Mouse (Mus musculus): Measurements from ENCODE around the gene Jph4. TPM values are rescaled to one million over a fixed set of nuclear protein-coding genes. Genes with fewer than 3 reads are reported as not detected.
A peak's percentile ranks its signal among the peaks of the same experiment; 100 is the strongest.

The Jph4 gene
- polyA plus RNA-seq, 1 experiment from 2014 or later, result 37.4 TPM

DNA sequence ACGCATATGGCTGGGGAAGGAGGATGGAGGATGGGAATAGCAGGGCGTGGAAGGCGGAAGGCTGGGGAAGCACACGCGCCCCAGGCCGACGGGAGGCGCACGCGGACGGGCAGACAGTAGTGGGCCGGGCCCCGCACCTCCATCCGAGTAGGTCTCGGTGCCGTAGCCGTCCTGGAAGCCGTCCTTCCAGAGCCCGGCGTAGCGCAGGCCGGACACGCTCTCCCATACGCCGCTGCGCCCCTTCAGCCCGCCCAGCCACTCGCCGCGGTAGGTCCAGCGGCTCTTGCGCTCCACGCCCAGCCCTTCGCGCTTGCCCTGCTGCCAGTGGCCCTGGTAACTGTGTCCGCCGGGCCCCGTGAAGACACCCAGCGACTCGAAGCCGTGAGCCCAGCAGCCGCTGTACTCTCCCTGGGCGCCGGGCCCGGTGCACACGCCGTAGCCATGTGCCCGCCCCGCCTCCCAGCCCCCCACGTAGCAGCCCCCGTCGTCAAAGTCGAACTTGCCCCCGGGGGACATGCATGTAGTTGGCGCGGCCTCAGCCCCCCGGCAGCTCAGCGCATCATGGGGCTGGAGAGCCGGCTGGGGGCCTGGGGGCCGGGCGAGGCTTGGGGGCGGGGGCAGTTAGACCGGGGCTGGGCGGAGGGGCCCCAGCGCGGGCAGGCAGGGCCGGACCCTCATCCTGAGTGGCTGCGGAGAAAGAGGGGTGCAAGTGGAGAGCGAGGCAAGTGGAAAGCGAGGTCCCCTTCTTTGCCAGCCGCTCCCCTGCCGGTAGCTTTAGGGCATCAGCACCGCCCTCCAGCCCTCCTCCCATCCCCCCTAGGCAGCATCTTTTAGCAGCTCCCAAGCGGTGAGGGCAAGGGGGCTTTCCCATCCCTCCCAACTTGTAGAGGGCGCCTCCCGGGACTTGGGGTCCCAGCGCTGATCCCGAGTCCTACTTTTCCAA, 1.7 kb downstream of the Jph4 start:
- Histone ChIP-seq H3K4me2 (replicated peaks) (peak overlapping the region; percentile 82), H3K27ac (replicated peaks) (peak overlapping the region; percentile 97), H3K27me3 (0 out of 2 replicates have a peak, but pooled peaks cover 9% of the 10 kb centered on the region), H3K36me3 (peaks cover 8% of the 10 kb centered on the region; the same call in 1 of the 2 replicates), H3K9ac (replicated peaks) (peak overlapping the region; percentile 75), H3K9me3 (no peaks in the 10 kb centered on the region), H3K4me1 (peaks cover 57% of the 10 kb centered on the region), H3K4me3 (peak overlapping the region; percentile 70)
- peak; percentile 51 for ATAC-seq (replicated peaks)
- WGBS, result under 1% methylated on average over 77 of the region's 78 CpGs

DNA sequence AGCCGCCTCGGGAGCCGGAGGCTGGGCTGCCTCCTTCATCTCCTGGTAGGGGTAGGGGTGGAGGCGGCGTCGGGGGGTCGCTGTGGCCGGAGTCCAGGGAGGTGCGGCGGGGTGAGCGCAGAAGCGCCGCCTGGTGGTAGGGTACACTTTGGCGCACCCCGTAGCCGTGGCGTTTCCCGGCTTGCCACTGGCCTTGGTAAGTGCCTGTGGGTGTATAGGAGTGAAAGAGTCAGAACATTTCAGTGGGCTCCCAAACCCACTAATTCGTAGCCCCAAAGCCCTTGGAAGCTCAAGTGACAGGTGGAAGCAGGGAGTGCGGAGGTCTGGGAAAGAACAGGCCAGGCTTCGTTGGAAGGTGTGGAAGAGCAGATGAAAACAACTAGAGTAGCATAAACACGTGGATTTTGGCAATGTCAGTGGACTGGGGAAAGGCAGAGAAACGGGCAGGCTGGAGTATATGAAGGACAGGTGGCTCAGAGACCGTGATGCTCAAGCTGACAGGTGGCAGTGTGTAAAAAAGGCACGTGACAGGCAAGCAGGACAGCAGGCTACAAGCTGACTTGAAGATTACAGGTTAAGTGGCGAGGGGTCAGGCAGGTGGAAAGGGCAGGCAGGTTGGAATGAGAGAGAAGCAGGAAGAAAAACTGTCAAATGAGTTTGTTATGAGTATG, 2.6 kb downstream of the Jph4 start:
- Histone ChIP-seq H3K27ac (replicated peaks) (peak overlapping the region; percentile 97), H3K36me3 (peaks cover 8% of the 10 kb centered on the region; the same call in 1 of the 2 replicates), H3K27me3 (0 out of 2 replicates have a peak, but pooled peaks cover 9% of the 10 kb centered on the region), H3K9me3 (no peaks in the 10 kb centered on the region), H3K4me3 (peak overlapping the region; percentile 70), H3K9ac (replicated peaks) (peak overlapping the region; percentile 75), H3K4me1 (peaks cover 66% of the 10 kb centered on the region), H3K4me2 (replicated peaks) (peak overlapping the region; percentile 82)
- WGBS, result 12% methylated on average over 26 of the region's 26 CpGs
- ATAC-seq (replicated peaks), result no peak

GRCm38 (mm10) chr14:55113351-55113974, 3.3 kb downstream of the Jph4 start:
- peaks cover 73% of the 10 kb centered on the region for H3K4me1 ChIP-seq
- H3K27ac ChIP-seq (replicated peaks), result 0 out of 2 replicates have a peak overlapping the region, but pooled peaks have one; percentile 97
- H3K27me3 ChIP-seq, result 0 out of 2 replicates have a peak, but pooled peaks cover 9% of the 10 kb centered on the region
- ATAC-seq (replicated peaks), result no peak
- whole genome bisulfite sequencing, result 72% methylated on average over 51 of the region's 51 CpGs
- peaks cover 8% of the 10 kb centered on the region; the same call in 1 of the 2 replicates for H3K36me3 ChIP-seq
- peak overlapping the region; percentile 70 for H3K4me3 ChIP-seq
- H3K9me3 ChIP-seq, result no peaks in the 10 kb centered on the region
- peak overlapping the region; percentile 82 for H3K4me2 ChIP-seq (replicated peaks)
- H3K9ac ChIP-seq (replicated peaks), result peak overlapping the region; percentile 75; the same call in 1 of the 2 replicates

DNA sequence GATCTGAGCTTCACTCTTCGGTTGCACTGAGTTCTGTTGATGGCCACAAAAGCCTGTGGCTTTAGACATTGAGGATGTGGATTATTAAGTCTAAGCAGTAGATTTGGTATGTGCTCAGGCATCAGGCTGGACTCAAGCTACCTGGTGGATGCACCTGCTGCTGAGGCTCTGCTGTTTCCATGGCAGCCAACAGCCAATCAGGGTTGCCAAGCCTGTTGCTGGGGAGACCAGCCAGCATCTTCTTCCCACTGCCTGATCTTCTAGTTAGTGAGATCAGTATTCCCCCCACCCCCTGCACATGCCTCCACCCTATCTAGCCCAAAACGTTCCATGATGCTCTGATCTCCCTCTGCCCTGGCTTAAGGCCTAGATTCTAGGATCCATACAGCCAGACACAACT, 5.0 kb downstream of the Jph4 start:
- Histone ChIP-seq H3K4me2 (replicated peaks) (no peak overlapping the region; the same call in 1 of the 2 replicates), H3K4me3 (no peak overlapping the region), H3K4me1 (peaks cover 81% of the 10 kb centered on the region), H3K9ac (replicated peaks) (no peak overlapping the region), H3K36me3 (peaks cover 8% of the 10 kb centered on the region; the same call in 1 of the 2 replicates), H3K9me3 (no peaks in the 10 kb centered on the region), H3K27ac (replicated peaks) (no peak overlapping the region), H3K27me3 (0 out of 2 replicates have a peak, but pooled peaks cover 9% of the 10 kb centered on the region)
- WGBS, result 75% methylated on average over 2 of the region's 2 CpGs
- no peak for ATAC-seq (replicated peaks)

- H3K4me2 ChIP-seq (replicated peaks), result no peak overlapping the region
- H3K4me1 ChIP-seq, result peaks cover 90% of the 10 kb centered on the region
- H3K4me3 ChIP-seq, result no peak overlapping the region
- no peaks in the 10 kb centered on the region for H3K9me3 ChIP-seq
- 0 out of 2 replicates have a peak, but pooled peaks cover 9% of the 10 kb centered on the region for H3K27me3 ChIP-seq
- peak overlapping the region; percentile 92 for H3K27ac ChIP-seq (replicated peaks)
- 41% methylated on average over 9 of the region's 9 CpGs for WGBS
- H3K36me3 ChIP-seq, result peaks cover 8% of the 10 kb centered on the region; the same call in 1 of the 2 replicates
- H3K9ac ChIP-seq (replicated peaks), result no peak overlapping the region
- ATAC-seq (replicated peaks), result no peak
Measured at GRCm38 (mm10) chr14:55110076-55110475, 6.7 kb downstream of the Jph4 start.

DNA sequence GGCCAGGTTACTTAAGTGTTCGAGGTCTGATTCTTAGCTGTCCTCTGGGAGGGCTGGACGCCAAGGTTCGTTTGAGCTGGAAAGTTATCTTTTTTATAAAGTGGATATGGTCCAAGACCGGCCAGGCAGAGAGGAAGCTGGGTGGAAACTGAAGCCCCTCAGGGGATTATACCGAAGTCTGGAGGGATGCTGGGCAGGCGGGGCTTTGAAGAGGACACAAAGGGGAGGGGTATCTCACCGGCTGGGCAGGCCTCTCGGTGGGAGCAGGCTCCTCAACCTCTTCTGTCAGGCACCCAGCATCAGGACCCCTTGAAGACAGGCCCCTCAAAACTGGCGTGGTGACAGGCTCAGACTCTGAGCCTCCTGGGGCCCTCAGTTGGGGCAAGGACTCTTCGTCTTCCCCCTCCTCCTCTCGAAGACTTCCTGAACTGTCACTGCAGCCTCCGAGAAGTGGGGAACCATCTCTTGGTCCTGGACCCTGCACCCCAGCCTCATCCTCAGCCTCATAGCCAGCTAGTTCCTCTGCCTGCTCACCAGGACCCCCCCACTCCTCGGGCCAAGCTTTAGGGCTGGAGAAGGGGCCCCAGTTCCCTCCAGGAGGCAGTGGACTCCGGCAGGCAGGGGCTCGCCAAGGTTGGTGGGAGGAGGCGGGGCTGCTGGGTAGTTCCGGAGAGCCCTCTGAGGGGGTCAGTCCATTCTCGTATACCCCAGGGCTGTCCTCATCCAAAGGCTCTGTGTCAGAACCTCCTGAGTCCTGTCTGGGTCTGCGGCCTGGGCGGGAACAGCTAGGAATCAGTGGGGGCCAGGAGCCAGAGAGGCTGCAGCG, 7.5 kb downstream of the Jph4 start:
- Histone ChIP-seq H3K9me3 (no peaks in the 10 kb centered on the region), H3K4me2 (replicated peaks) (peak overlapping the region; percentile 34), H3K4me3 (no peak overlapping the region), H3K27me3 (0 out of 2 replicates have a peak, but pooled peaks cover 9% of the 10 kb centered on the region), H3K27ac (replicated peaks) (peak overlapping the region; percentile 92), H3K9ac (replicated peaks) (peak overlapping the region; percentile 37), H3K36me3 (peaks cover 8% of the 10 kb centered on the region; the same call in 1 of the 2 replicates), H3K4me1 (peaks cover 89% of the 10 kb centered on the region)
- 10% methylated on average over 20 of the region's 21 CpGs for WGBS
- no peak for ATAC-seq (replicated peaks)

- H3K4me3 ChIP-seq, result peak overlapping the region; percentile 7; the same call in 1 of the 2 replicates
- 30% methylated on average over 9 of the region's 9 CpGs for WGBS
- H3K4me1 ChIP-seq, result peaks cover 80% of the 10 kb centered on the region
- H3K9me3 ChIP-seq, result no peaks in the 10 kb centered on the region
- H3K9ac ChIP-seq (replicated peaks), result peak overlapping the region; percentile 19; the same call in 1 of the 2 replicates
- H3K27ac ChIP-seq (replicated peaks), result peak overlapping the region; percentile 92
- H3K27me3 ChIP-seq, result 0 out of 2 replicates have a peak, but pooled peaks cover 1% of the 10 kb centered on the region
- peak overlapping the region; percentile 34 for H3K4me2 ChIP-seq (replicated peaks)
- ATAC-seq (replicated peaks), result peak; percentile 89
- H3K36me3 ChIP-seq, result peaks cover 3% of the 10 kb centered on the region; the same call in 1 of the 2 replicates
Measured at GRCm38 (mm10) chr14:55108202-55108870, 8.4 kb downstream of the Jph4 start.

DNA sequence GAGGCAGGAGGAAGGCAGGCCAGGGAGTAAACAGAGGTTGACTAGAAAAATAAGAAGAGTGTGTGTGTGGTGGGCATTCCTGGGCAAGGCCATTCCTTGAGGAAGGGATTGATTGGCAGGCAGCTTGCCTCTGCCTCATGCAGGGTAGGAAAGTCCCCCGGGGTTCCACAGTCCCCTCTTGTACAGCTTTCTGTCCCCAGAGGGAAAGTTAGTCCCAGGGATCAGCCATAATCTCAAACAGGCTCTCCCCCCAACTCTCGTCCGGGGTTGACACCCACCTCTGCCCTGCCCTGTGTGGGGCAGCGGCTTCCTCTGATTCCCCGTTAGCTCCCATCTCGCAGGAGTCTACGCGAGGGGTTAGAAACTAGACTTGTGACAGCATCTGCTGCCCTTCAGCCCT, 9.7 kb downstream of the Jph4 start:
- Histone ChIP-seq H3K27me3 (no peaks in the 10 kb centered on the region), H3K4me3 (no peak overlapping the region), H3K27ac (replicated peaks) (peak overlapping the region; percentile 92), H3K4me1 (peaks cover 68% of the 10 kb centered on the region), H3K36me3 (no peaks in the 10 kb centered on the region), H3K4me2 (replicated peaks) (no peak overlapping the region), H3K9me3 (no peaks in the 10 kb centered on the region), H3K9ac (replicated peaks) (no peak overlapping the region)
- ATAC-seq (replicated peaks), result no peak
- WGBS, result 67% methylated on average over 8 of the region's 8 CpGs

GRCm38 (mm10) chr14:55105836-55106809, 10.6 kb downstream of the Jph4 start, which contains the start of gene Ap1g2:
TSS of gene Ap1g2 (minus strand) at chr14:55106593.
- under 1% methylated on average over 39 of the region's 39 CpGs for WGBS
- Histone ChIP-seq H3K4me2 (replicated peaks) (peak within 1 kb of the TSS; percentile 97), H3K4me1 (peaks cover 61% of the 10 kb centered on the region), H3K36me3 (no peaks in the 10 kb centered on the region), H3K4me3 (peak within 1 kb of the TSS; percentile 46), H3K9ac (replicated peaks) (peak within 1 kb of the TSS; percentile 72), H3K27ac (replicated peaks) (peak within 1 kb of the TSS; percentile 92), H3K27me3 (no peaks in the 10 kb centered on the region), H3K9me3 (no peaks in the 10 kb centered on the region)
- peak; percentile 50 for ATAC-seq (replicated peaks)
